Mouse (Mus musculus) heart, postnatal 0 days (tissue): Measurements from ENCODE around the gene Car8. TPM values are rescaled to one million over a fixed set of nuclear protein-coding genes. Genes with fewer than 3 reads are reported as not detected.

Experiments
- ATAC-seq: fragments of 200-750 bp; cut with Nextera tagmentation; 2 replicates; pipeline ENCODE4 v1.8.0; 2017; ENCODE audit warnings: low read depth, moderate number of reproducible peaks, moderate library complexity; ENCODE audit not compliant: insufficient read depth
- DNase-seq: peaks from one replicate; pipeline ENCODE4 v3.0.0-alpha.2; 2016; ENCODE audit warnings: low spot score
- H3K27ac ChIP-seq: fragments of 300-500 bp; sonication (generic); 2 replicates; pipeline ENCODE4 v1.5.1; 2014; ENCODE audit warnings: low read depth, mild to moderate bottlenecking
- H3K27me3 ChIP-seq: fragments of 300-500 bp; sonication (generic); 2 replicates; pipeline ENCODE4 v1.6.1; 2014; ENCODE audit warnings: low read length, mixed read lengths; ENCODE audit not compliant: control insufficient read depth, insufficient read depth
- H3K36me3 ChIP-seq: fragments of 300-500 bp; sonication (generic); replicated peaks from 2 replicates; pipeline ENCODE4 v1.6.1; 2014; ENCODE audit warnings: low read length, mixed read lengths; ENCODE audit not compliant: control insufficient read depth, insufficient read depth
- H3K4me1 ChIP-seq: fragments of 300-500 bp; sonication (generic); 2 replicates; pipeline ENCODE4 v1.6.1; 2014; ENCODE audit warnings: antibody characterized with exemption; ENCODE audit not compliant: control insufficient read depth, insufficient read depth
- H3K4me2 ChIP-seq: fragments of 300-500 bp; sonication (generic); 2 replicates; pipeline ENCODE4 v1.6.1; 2014; ENCODE audit warnings: low read depth, mild to moderate bottlenecking, low read length, moderate library complexity
- H3K4me3 ChIP-seq: fragments of 300-500 bp; sonication (generic); 2 replicates; pipeline ENCODE4 v1.5.1; 2014; ENCODE audit warnings: low read depth, low read length
- H3K9ac ChIP-seq: fragments of 300-500 bp; sonication (generic); replicated peaks from 2 replicates; pipeline ENCODE4 v1.6.1; 2014; ENCODE audit warnings: low read depth, low read length, mixed read lengths
- H3K9me3 ChIP-seq: fragments of 300-500 bp; sonication (generic); replicated peaks from 2 replicates; pipeline ENCODE4 v1.6.1; 2016; ENCODE audit warnings: low read length; ENCODE audit not compliant: control insufficient read depth
- CTCF ChIP-seq: IDR thresholded peaks from 2 replicates; pipeline ENCODE4 v1.5.1; 2016; ENCODE audit warnings: antibody characterized with exemption, control low read depth, low read depth
- EP300 ChIP-seq: IDR thresholded peaks from 2 replicates; pipeline ENCODE4 v1.6.1; 2016; ENCODE audit warnings: antibody characterized with exemption, low read depth
- WGBS: fragments of 180-500 bp; shearing (Covaris S2); extraction: QIAGEN DNeasy Blood & Tissue Kit; methylation state at CpG from one replicate; pipeline ENCODE4 v1.1.7; 2014; 5-methylcytosine and 5-hydroxymethylcytosine counted together
- polyA plus RNA-seq: library from polyadenylated mRNA; unstranded; fragments of >200 nt; fragmentation: Nextera tagmentation; extraction: Ambion mirVana; gene quantifications from 2 replicates; pipeline ENCODE4 v1.2.1, GENCODE M21; 2015
- total RNA-seq: library from RNA; depleted of rRNA; stranded (reverse); fragments of >200 nt; gene quantifications from 2 replicates; pipeline ENCODE4 v1.2.3, GENCODE M21; 2014; ENCODE audit warnings: low replicate concordance

Gene Car8
- total and polyA plus RNA-seq, 2 experiments from 2014 or later = 9.1 to 12.5 TPM

DNA sequence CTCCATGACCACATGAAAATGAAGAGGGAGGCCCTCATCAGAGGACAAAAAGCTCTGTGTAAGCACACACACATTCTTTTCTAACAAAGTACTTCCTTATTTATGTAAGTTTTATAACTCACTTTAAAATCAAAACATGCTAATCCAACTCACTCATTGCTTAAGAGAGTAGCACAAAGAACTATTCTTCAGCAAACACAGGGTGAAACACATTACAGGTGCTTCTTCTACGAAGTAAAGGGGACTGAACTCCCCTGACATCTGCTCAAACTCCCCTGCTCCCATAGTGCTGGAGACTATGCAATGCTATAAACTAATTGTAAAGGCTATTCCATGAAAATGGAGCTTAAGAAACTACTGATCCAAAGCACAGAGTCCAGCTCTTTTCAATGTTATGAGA, 35.5 kb downstream of the Car8 start:
- Histone ChIP-seq H3K9ac (no peak overlapping the region), H3K27me3 (no peaks in the 10 kb centered on the region), H3K4me1 (peaks cover 14% of the 10 kb centered on the region), H3K4me3 (no peak overlapping the region), H3K36me3 (no peaks in the 10 kb centered on the region), H3K4me2 (no peak overlapping the region), H3K27ac (no peak overlapping the region), H3K9me3 (no peaks in the 10 kb centered on the region)
- ATAC-seq (no peak), DNase-seq (no peak)
- TF ChIP-seq CTCF = no peak
- no peak for TF ChIP-seq EP300
- 59% methylated on average over 1 of the region's 1 CpGs for WGBS

DNA sequence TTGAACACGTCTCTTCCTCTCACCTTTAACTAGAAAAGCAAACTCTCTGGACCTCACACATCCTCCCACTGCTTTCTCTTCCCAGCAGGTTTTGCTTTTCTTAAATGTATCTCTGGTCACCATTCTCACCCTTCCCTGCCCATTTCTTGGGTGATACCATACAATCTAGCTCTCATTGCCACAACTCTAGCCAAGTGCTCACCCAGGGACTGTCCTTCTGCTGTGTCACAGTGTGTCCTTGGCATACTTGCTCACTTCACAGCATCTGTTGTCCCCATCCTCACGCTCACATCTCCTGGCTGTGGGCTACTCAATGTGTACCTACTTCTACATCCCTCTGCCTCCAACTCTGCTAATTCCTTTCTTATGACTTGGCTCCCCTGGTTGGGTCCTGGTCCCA, 37.2 kb downstream of the Car8 start:
- Histone ChIP-seq H3K4me3 (no peak overlapping the region), H3K4me2 (no peak overlapping the region), H3K27me3 (no peaks in the 10 kb centered on the region), H3K4me1 (peaks cover 14% of the 10 kb centered on the region), H3K9me3 (no peaks in the 10 kb centered on the region), H3K27ac (no peak overlapping the region), H3K36me3 (no peaks in the 10 kb centered on the region), H3K9ac (no peak overlapping the region)
- 85% methylated on average over 2 of the region's 2 CpGs for WGBS
- TF ChIP-seq EP300 (no peak), CTCF (no peak)
- ATAC-seq = no peak
- DNase-seq = no peak

DNA sequence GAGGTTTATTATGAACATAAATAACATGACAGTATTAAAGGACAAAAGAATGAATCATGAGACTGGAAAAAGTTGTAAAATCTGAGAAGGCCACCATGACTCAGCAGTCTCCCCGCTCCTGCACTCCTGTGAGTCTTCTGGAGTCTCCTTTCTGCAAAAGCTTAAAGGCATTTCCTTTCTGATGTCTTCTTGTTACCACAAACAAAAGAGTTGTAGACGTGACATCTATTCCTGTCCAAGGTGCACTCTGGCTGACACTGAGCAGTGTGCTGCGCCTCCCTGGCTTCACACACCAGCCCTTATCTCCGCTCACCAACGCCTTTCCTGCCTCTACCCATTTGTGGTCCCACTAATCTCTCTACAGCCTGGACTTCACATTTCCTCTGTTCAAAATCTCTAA, 38.8 kb downstream of the Car8 start:
- Histone ChIP-seq H3K4me1 (peaks cover 8% of the 10 kb centered on the region), H3K9me3 (no peaks in the 10 kb centered on the region), H3K9ac (no peak overlapping the region), H3K4me3 (no peak overlapping the region), H3K4me2 (no peak overlapping the region), H3K36me3 (no peaks in the 10 kb centered on the region), H3K27me3 (no peaks in the 10 kb centered on the region), H3K27ac (peak overlapping the region; percentile 16; the same call in 1 of the 2 replicates)
- DNase-seq (peak; percentile 56), ATAC-seq (peak; percentile 78)
- 30% methylated on average over 5 of the region's 5 CpGs for WGBS
- TF ChIP-seq EP300 (peak; percentile 77), CTCF (no peak)

DNA sequence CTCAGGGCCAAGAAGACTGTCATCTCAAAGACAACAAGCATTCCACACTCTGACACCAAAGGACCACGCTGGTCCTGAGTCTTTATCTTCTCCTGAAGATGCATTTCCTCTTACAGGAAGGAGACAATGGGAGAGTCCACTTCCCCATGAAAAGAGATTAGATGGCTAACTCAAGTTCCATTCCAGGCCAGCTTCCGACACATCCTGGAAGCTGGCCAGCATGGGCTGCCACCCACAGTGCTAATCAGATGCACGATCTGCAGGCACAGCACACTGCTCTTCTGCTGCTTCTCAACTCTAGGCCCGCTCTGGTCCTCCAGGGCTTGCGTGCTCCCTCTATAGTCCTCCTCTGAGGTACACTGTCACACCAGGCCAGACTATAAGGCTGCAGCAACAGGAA, 40.8 kb downstream of the Car8 start:
- H3K36me3 ChIP-seq = no peaks in the 10 kb centered on the region
- no peaks in the 10 kb centered on the region for H3K27me3 ChIP-seq
- H3K4me3 ChIP-seq = no peak overlapping the region
- TF ChIP-seq EP300 (no peak), CTCF (0 out of 2 replicates have a peak, but pooled peaks have one; percentile 4)
- no peaks in the 10 kb centered on the region for H3K9me3 ChIP-seq
- ATAC-seq = no peak
- H3K9ac ChIP-seq = no peak overlapping the region
- H3K4me1 ChIP-seq = peaks cover 8% of the 10 kb centered on the region
- H3K4me2 ChIP-seq = no peak overlapping the region
- H3K27ac ChIP-seq = no peak overlapping the region
- WGBS = 48% methylated on average over 5 of the region's 5 CpGs
- DNase-seq = no peak

DNA sequence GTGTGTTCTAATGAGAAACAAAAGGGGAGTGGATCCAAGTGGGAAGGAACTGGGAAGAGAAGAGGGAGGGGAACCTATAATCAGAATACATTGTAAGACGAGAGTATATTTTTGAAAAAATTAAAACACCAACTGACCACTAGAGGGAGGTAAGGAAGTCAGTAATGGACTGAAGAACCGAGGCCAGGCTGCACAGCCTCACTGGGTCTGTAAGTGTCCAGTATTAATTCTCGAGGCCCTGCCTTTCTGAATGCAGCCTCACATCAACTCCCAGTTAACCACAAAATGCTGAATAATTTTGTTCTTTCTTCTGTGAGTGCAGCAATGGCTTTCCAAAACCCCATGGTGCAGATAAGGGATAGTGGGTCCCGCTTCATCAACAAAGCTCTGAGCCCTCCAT, 48.4 kb downstream of the Car8 start:
- no peak for DNase-seq
- no peak for ATAC-seq
- TF ChIP-seq CTCF = peak; percentile 25; the same call in 1 of the 2 replicates
- no peak for TF ChIP-seq EP300

DNA sequence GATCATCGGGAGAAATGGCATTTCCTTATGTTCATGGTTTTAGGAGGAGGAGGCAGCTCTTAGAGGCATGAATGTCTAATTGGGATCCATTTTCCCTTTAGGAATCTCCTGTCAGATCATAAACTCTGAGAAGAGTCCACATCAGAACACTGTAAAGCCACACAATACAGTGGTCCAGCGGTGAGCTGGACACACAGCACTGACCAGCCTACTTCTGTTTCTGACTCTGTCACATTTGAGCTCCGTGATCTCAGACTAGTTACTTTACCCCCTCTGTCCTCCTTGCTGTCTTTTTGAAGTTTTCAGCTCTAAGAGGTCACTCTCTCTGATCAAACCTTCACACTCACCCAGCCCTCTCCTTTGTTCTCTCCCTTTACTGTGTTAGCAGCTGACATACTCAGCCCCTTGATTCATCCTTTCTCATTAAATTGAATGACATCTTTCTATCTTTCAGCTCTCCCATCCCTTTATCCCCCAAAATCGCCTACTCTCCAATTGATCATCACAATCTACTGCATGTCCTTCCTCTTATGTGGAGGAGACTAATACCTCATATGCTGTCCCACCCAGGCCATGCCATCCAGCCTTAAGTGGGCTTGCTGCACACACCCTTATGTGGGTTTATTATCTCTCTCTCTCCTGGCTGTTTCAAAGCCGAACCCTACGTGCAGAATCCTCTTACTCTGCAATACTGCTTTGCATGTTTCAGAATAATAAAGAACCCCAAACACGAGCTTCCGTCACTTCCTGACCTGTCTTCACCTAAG, 51.7 kb downstream of the Car8 start:
- ATAC-seq = no peak
- no peak overlapping the region for H3K4me3 ChIP-seq

More for the DNA sequence above, 48.4 kb downstream of the Car8 start:
- no peaks in the 10 kb centered on the region for H3K4me1 ChIP-seq
- 0 out of 2 replicates have a peak, but pooled peaks cover 4% of the 10 kb centered on the region for H3K9me3 ChIP-seq
- no peak overlapping the region for H3K9ac ChIP-seq
- WGBS = 72% methylated on average over 4 of the region's 4 CpGs
- no peak overlapping the region for H3K4me3 ChIP-seq
- H3K27ac ChIP-seq = no peak overlapping the region
- no peak overlapping the region for H3K4me2 ChIP-seq
- H3K36me3 ChIP-seq = no peaks in the 10 kb centered on the region
- no peaks in the 10 kb centered on the region for H3K27me3 ChIP-seq

More for the DNA sequence above, 51.7 kb downstream of the Car8 start:
- 74% methylated on average over 8 of the region's 8 CpGs for WGBS
- DNase-seq = no peak
- TF ChIP-seq EP300 (no peak), CTCF (no peak)
- no peak overlapping the region for H3K4me2 ChIP-seq
- no peaks in the 10 kb centered on the region for H3K4me1 ChIP-seq
- no peak overlapping the region for H3K27ac ChIP-seq
- H3K27me3 ChIP-seq = no peaks in the 10 kb centered on the region
- H3K9ac ChIP-seq = no peak overlapping the region
- 0 out of 2 replicates have a peak, but pooled peaks cover 4% of the 10 kb centered on the region for H3K9me3 ChIP-seq
- no peaks in the 10 kb centered on the region for H3K36me3 ChIP-seq
